Mouse (Mus musculus): ENCODE results near the gene Snx22. TPM values are rescaled to one million over a fixed set of nuclear protein-coding genes. Genes with fewer than 3 reads are reported as not detected.

Gene Snx22
- polyA plus RNA-seq, 1 experiment from 2014 or later, result 5.3 TPM

DNA sequence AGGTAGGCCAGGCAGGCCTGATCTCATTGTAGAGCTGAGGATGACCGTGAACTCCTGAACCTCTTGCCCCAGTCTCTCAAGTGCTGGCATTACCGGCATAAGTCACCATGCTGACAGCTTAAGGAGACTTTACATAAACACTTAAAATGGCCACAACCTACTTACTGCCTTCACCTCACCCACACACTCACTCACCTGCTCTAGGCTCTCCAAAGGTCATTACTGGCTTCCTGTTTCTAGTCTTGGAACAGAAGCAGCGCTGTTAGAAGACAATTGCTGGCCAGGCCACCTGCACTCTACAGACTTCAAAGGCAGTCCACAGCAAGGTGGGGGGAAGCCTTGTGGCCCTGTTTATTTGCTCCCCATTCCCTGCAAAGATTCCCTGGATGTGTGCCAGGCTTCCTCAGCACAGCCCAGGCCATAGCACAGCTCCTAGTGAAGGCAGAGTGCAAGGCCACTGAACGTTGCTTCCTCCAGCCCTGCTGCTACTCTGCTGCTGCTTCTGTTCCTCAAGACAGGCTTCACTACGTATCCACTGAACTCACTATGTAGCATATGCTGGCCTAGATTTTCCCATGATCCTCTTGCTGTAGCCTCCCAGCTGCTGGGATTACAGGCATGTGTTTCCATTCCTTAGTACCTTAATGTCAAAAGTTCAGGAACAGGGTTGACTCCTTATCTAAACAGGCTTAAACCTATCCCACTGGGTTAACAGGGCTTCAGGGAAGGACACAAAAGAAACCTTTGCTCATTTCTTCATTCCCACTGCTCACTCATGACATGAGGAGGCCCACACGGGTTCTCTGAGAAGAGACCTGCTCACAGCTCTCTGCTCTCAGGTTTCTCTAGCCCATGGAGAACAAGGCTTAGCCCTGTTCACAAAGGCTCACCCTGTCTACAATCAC is 22.1 kb upstream of the Snx22 start:
- no peak overlapping the region for H3K4me2 ChIP-seq (replicated peaks)
- H3K4me1 ChIP-seq, result no peaks in the 10 kb centered on the region
- no peak overlapping the region for H3K4me3 ChIP-seq (replicated peaks)
- peaks cover 92% of the 10 kb centered on the region for H3K36me3 ChIP-seq
- WGBS, result 67% methylated on average over 6 of the region's 6 CpGs
- 0 out of 2 replicates have a peak overlapping the region, but pooled peaks have one; percentile 17 for H3K27ac ChIP-seq (replicated peaks)
- H3K27me3 ChIP-seq, result no peaks in the 10 kb centered on the region
- H3K9ac ChIP-seq, result no peak overlapping the region
- no peak for ATAC-seq (ENCODE audit: insufficient number of reproducible peaks, low FRiP score, low TSS enrichment, low read depth)
- H3K9me3 ChIP-seq (replicated peaks), result no peaks in the 10 kb centered on the region

DNA sequence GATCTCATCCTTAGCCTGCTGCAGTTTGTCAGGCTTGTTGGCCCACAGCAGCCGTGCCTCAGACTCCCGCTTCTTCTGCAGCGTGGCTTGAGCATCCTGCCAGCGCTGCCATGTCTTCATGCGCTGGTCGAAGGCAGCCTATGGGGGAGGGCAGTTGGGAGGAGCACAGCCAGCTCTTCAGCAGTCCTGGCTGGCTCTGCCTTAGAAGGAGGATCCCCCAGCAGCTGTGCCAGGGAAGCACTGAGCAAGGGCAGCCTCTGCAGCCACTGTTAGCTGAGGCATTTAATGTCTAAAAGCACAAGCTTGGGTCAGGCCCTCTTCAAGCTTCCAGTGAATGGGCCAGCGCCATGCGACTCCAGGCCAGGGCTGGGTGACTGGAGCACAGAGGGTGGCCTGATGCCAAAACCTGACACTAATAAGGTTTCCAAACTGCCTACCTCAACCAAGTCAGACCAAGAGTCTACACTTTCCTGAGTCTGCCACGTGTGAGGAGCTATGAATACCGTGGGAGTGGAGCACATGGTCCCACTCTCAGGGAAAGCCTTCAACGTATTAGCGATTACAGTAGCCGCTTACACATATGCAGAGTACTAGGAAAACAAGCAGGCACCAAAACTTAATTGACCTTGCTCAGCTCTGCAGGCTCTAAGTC is 21.2 kb upstream of the Snx22 start:
- ATAC-seq (ENCODE audit: insufficient number of reproducible peaks, low FRiP score, low TSS enrichment, low read depth), result no peak
- Histone ChIP-seq H3K4me2 (replicated peaks) (no peak overlapping the region), H3K36me3 (peaks cover 90% of the 10 kb centered on the region), H3K9me3 (replicated peaks) (no peaks in the 10 kb centered on the region), H3K9ac (no peak overlapping the region), H3K4me1 (no peaks in the 10 kb centered on the region), H3K4me3 (replicated peaks) (no peak overlapping the region), H3K27ac (replicated peaks) (no peak overlapping the region), H3K27me3 (no peaks in the 10 kb centered on the region)
- 85% methylated on average over 13 of the region's 13 CpGs for WGBS

DNA sequence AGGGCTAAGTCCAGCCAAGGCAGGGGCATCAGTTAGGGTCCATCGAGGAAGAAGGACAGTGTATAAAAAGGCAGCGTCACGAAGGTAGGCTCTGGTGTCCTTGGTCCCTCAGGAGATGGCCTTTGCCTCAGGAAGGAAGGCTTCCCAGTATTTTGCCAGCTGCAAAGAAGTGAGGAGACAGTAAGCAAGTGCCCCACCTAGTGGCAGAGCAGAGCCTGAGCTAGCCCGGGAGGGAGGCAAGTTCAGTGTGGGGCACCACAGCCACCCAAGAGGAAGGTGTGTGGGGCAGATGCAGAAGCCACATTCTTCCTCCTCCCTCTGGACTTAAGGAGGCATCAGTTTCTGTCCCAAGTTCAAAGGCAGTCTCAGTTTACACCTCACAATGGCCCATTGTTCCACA is 18.9 kb upstream of the Snx22 start:
- H3K27ac ChIP-seq (replicated peaks), result no peak overlapping the region
- H3K9me3 ChIP-seq (replicated peaks), result no peaks in the 10 kb centered on the region
- WGBS, result 27% methylated on average over 4 of the region's 4 CpGs
- no peak overlapping the region for H3K9ac ChIP-seq
- H3K4me3 ChIP-seq (replicated peaks), result no peak overlapping the region
- ATAC-seq (ENCODE audit: insufficient number of reproducible peaks, low FRiP score, low TSS enrichment, low read depth), result no peak
- H3K36me3 ChIP-seq, result peaks cover 69% of the 10 kb centered on the region
- H3K4me2 ChIP-seq (replicated peaks), result no peak overlapping the region
- H3K4me1 ChIP-seq, result no peaks in the 10 kb centered on the region
- H3K27me3 ChIP-seq, result no peaks in the 10 kb centered on the region

DNA sequence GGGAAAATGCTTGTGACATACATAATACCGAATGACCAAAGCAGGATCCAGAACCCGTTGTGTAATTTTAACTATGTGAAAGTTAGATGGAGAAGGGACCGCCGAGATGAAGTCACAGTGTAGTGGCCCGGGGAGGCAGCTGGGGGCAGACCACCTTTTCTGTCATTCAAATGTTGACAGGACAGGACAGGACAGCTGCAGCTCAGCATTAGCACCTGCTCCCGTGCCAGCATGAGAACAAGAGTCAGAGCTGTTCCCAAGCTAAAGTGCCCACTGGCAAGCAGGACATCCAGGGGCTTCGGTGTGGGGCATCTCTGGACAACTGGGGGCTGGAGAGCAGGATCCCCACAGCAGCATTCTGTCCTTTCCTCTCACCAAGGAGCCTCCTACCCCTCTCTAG is 17.5 kb upstream of the Snx22 start:
- Histone ChIP-seq H3K27ac (replicated peaks) (no peak overlapping the region; the same call in 1 of the 2 replicates), H3K36me3 (peaks cover 55% of the 10 kb centered on the region), H3K4me1 (no peaks in the 10 kb centered on the region), H3K27me3 (no peaks in the 10 kb centered on the region), H3K4me3 (replicated peaks) (no peak overlapping the region), H3K9ac (no peak overlapping the region), H3K9me3 (replicated peaks) (no peaks in the 10 kb centered on the region), H3K4me2 (replicated peaks) (no peak overlapping the region)
- WGBS, result 83% methylated on average over 7 of the region's 7 CpGs
- ATAC-seq (ENCODE audit: insufficient number of reproducible peaks, low FRiP score, low TSS enrichment, low read depth), result no peak

DNA sequence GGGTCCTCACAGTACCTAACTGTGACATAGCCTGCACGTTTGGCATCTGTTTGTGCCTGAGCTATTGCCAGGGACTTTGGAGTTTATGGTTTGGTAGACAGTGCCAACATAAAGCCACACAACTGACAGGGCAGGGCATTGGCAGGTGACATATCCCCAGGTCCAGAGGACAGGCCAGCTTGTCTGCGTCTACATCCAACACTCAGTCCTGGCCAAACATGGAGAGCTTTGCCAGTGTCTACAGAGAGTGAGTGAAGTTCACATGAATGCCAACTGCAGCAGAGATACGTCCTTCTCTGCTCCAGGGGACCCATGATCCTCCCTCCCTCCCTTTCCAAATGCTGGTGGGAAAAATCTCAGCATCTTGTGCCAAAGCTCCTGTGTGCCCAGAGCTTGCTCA is 14.7 kb upstream of the Snx22 start:
- peaks cover 28% of the 10 kb centered on the region for H3K36me3 ChIP-seq
- no peaks in the 10 kb centered on the region for H3K9me3 ChIP-seq (replicated peaks)
- H3K9ac ChIP-seq, result no peak overlapping the region
- no peak overlapping the region for H3K27ac ChIP-seq (replicated peaks)
- WGBS, result 81% methylated on average over 3 of the region's 3 CpGs
- H3K4me3 ChIP-seq (replicated peaks), result no peak overlapping the region
- no peaks in the 10 kb centered on the region for H3K27me3 ChIP-seq
- H3K4me2 ChIP-seq (replicated peaks), result no peak overlapping the region
- ATAC-seq (ENCODE audit: insufficient number of reproducible peaks, low FRiP score, low TSS enrichment, low read depth), result no peak
- H3K4me1 ChIP-seq, result no peaks in the 10 kb centered on the region

DNA sequence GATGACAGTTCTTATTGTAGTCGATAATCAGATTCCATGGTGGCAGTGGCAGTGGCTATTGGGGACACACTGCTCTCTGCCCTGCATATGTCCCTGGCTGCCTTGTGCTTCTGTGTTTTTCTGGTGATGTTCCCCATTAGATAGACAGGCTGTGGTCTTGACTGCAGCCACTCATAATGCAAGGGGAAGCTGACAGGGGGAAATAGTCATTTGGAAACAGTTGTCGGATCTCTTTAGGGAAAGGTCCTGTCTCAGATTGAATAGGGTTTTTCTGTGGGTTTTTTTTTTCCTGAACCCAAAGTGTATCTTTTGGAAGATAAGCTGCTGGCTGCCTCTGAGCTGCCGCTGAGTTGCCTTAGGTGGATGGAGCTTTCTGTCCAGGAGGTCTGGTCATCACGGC is 12.5 kb upstream of the Snx22 start:
- H3K9me3 ChIP-seq (replicated peaks), result no peaks in the 10 kb centered on the region
- H3K36me3 ChIP-seq, result peaks cover 8% of the 10 kb centered on the region
- WGBS, result 82% methylated on average over 4 of the region's 4 CpGs
- H3K27ac ChIP-seq (replicated peaks), result no peak overlapping the region
- H3K4me1 ChIP-seq, result no peaks in the 10 kb centered on the region
- H3K9ac ChIP-seq, result no peak overlapping the region
- no peak for ATAC-seq (ENCODE audit: insufficient number of reproducible peaks, low FRiP score, low TSS enrichment, low read depth)
- no peak overlapping the region for H3K4me2 ChIP-seq (replicated peaks)
- no peaks in the 10 kb centered on the region for H3K27me3 ChIP-seq
- H3K4me3 ChIP-seq (replicated peaks), result no peak overlapping the region

DNA sequence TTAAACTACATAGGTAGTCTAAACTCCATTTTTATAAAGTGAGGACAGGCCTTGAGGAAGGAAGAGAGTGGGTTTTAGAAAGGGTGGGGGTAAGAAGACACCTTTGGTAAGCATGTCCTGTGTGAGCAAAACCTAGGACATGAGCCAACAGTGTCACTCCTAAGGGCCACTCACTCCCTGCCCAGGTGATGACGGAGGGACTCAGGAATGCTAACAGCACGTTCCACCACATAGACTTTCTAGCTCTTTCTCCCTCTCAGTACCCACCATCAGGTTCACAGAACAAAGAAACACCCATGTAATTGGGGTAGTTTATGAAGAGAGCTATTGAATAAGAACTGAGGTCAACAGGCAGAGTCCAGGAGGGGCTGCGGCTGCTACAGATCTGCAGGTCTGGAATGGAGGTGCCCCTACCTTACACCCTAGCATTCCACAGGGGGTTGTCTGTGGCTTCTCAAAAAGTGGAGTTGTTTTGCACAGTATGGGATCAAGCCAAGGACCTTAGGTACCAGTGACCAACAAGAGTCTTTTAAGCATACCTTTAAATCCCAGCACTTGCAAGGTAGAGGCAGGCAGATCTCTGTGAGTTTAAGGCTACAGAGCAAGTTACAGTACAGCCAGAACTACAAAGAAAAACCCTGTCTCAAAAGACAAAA is 11.4 kb upstream of the Snx22 start:
- H3K9ac ChIP-seq, result no peak overlapping the region
- H3K27ac ChIP-seq (replicated peaks), result no peak overlapping the region
- no peaks in the 10 kb centered on the region for H3K4me1 ChIP-seq
- peaks cover under 1% of the 10 kb centered on the region; the same call in 1 of the 2 replicates for H3K36me3 ChIP-seq
- no peak overlapping the region for H3K4me3 ChIP-seq (replicated peaks)
- H3K4me2 ChIP-seq (replicated peaks), result no peak overlapping the region
- no peaks in the 10 kb centered on the region for H3K9me3 ChIP-seq (replicated peaks)
- no peaks in the 10 kb centered on the region for H3K27me3 ChIP-seq
- WGBS, result 69% methylated on average over 3 of the region's 3 CpGs
- no peak for ATAC-seq (ENCODE audit: insufficient number of reproducible peaks, low FRiP score, low TSS enrichment, low read depth)

DNA sequence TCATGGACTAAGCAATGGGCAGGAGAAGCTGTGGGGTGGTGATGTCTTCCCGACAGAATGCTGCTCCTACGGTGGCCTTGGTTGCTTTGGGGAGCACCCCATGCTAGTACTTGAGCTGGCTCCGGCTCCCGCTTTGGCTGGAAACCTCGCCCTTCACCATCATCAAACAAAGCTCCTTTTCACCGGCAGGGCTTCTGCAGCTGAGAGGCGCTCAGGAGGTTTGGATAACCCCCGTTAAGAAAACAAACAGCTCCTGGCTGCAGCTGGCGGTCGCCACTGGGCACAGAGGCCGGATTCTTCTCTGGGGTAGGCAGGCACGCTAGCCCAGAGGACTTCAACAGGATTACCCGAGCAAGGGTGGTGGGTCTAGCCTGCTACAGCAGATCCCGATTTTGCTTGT is 9.0 kb upstream of the Snx22 start:
- no peak overlapping the region for H3K27ac ChIP-seq (replicated peaks)
- H3K9me3 ChIP-seq (replicated peaks), result no peaks in the 10 kb centered on the region
- 5% methylated on average over 14 of the region's 14 CpGs for WGBS
- no peak overlapping the region for H3K4me3 ChIP-seq (replicated peaks)
- H3K4me2 ChIP-seq (replicated peaks), result no peak overlapping the region
- H3K36me3 ChIP-seq, result no peaks in the 10 kb centered on the region
- no peak overlapping the region for H3K9ac ChIP-seq
- no peak; the same call in none of the 2 replicates for ATAC-seq (ENCODE audit: insufficient number of reproducible peaks, low FRiP score, low TSS enrichment, low read depth)
- no peaks in the 10 kb centered on the region for H3K27me3 ChIP-seq
- no peaks in the 10 kb centered on the region for H3K4me1 ChIP-seq

DNA sequence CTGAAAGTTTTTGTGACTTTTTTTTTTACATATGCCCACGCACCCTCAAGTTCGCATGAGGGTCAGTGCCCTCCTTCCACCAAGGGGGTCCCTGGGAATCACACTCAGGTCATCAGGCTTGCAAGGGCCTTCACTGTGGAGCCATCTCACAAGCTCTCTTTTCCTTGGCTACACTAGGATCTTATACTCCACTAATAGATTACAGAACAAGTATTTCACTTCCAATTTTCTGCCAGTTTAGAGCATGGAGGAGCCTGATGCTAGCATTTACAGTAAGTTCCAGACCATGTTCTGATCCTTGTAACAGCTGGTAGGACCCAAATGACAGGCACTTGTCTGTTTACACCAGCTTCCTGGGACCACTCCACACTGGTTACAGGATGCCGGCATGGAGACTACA is 8.6 kb upstream of the Snx22 start:
- no peak overlapping the region for H3K4me2 ChIP-seq (replicated peaks)
- no peaks in the 10 kb centered on the region for H3K9me3 ChIP-seq (replicated peaks)
- 51% methylated on average over 3 of the region's 3 CpGs for WGBS
- H3K4me3 ChIP-seq (replicated peaks), result no peak overlapping the region
- H3K36me3 ChIP-seq, result no peaks in the 10 kb centered on the region
- H3K27me3 ChIP-seq, result no peaks in the 10 kb centered on the region
- H3K9ac ChIP-seq, result no peak overlapping the region
- no peak for ATAC-seq (ENCODE audit: insufficient number of reproducible peaks, low FRiP score, low TSS enrichment, low read depth)
- no peaks in the 10 kb centered on the region for H3K4me1 ChIP-seq
- no peak overlapping the region for H3K27ac ChIP-seq (replicated peaks)

DNA sequence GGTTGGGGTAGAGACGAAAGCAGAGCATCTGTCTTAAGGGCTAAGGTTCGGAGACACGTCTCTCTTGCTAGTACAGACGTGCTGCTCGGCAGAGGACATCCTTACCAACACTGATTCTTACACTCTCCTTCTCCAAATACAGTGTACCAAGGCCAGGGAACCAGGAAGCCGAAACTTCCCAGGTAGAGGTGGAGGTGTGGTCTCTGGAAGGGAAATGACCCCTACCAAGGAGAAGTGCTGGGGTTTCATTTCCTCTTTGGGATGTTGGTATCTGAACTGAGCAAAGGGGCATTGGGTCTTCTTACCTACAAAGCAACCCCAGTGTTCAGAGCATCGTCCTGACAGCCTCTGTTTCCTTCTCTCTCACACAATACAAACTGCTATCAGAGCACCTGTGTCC is 3.2 kb upstream of the Snx22 start:
- H3K27me3 ChIP-seq, result peaks cover 23% of the 10 kb centered on the region
- H3K4me1 ChIP-seq, result peaks cover 14% of the 10 kb centered on the region
- no peak for ATAC-seq (ENCODE audit: insufficient number of reproducible peaks, low FRiP score, low TSS enrichment, low read depth)
- H3K9ac ChIP-seq, result no peak overlapping the region
- H3K4me3 ChIP-seq (replicated peaks), result no peak overlapping the region
- H3K9me3 ChIP-seq (replicated peaks), result no peaks in the 10 kb centered on the region
- no peaks in the 10 kb centered on the region for H3K36me3 ChIP-seq
- WGBS, result 83% methylated on average over 7 of the region's 7 CpGs
- H3K4me2 ChIP-seq (replicated peaks), result no peak overlapping the region
- H3K27ac ChIP-seq (replicated peaks), result no peak overlapping the region

DNA sequence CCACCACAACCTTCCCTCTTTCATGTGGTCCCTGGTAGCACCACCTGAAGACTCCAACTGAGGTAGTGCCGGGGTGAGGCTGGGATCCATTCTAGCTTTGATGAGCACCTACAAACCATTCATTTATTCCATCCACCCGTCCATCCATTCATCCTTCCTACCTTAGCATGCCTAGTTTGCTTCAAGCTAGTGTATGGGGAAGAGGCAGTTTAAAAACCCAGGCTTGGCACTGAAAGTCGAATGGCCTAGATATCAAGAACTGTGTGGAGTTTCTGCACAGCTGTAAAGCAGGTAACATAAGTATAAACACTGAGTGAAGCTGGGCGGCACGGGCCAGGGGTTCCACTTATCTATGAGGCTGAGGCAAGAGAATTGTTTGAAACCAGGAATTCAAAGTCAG is 632 bp upstream of the Snx22 start:
- Histone ChIP-seq H3K4me3 (replicated peaks) (no peak overlapping the region), H3K4me2 (replicated peaks) (no peak overlapping the region), H3K9ac (no peak overlapping the region), H3K4me1 (peaks cover 14% of the 10 kb centered on the region), H3K9me3 (replicated peaks) (no peaks in the 10 kb centered on the region), H3K36me3 (peaks cover 21% of the 10 kb centered on the region), H3K27ac (replicated peaks) (no peak overlapping the region), H3K27me3 (peaks cover 34% of the 10 kb centered on the region)
- WGBS, result 83% methylated on average over 5 of the region's 5 CpGs
- ATAC-seq (ENCODE audit: insufficient number of reproducible peaks, low FRiP score, low TSS enrichment, low read depth), result no peak

Data from embryonic facial prominence, embryonic 15.5 days (tissue).